Mouse (Mus musculus): Measurements from ENCODE around the gene Cul1.
"Not testable (repeated sequence)": the region's sequence is repeated elsewhere in the genome, so short reads cannot be mapped to it uniquely, and the experiment has no call there.

Gene Cul1

DNA sequence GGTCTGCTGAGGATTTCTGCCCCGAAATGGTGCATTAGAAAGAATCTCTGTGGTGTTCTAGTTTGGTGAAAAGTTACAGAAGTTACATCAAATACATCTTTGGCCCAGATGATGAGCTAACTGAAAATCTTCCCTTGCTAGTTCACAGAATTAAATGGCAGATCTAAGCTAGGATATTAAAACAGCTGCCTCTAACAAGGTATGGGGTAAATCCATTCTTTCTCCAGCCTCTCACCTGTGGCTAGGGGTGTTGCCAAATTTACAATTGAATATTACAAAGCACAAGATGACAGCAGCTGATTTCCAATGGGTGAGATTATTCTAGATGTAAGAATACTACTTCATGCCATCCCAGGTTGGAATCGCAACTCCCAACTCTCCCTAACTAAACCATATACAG lies at the start of gene Cul1:
Cul1 (plus strand) TSS at position 301 of the 400 bp plus-strand sequence.
- DNase-seq = no peak

DNA sequence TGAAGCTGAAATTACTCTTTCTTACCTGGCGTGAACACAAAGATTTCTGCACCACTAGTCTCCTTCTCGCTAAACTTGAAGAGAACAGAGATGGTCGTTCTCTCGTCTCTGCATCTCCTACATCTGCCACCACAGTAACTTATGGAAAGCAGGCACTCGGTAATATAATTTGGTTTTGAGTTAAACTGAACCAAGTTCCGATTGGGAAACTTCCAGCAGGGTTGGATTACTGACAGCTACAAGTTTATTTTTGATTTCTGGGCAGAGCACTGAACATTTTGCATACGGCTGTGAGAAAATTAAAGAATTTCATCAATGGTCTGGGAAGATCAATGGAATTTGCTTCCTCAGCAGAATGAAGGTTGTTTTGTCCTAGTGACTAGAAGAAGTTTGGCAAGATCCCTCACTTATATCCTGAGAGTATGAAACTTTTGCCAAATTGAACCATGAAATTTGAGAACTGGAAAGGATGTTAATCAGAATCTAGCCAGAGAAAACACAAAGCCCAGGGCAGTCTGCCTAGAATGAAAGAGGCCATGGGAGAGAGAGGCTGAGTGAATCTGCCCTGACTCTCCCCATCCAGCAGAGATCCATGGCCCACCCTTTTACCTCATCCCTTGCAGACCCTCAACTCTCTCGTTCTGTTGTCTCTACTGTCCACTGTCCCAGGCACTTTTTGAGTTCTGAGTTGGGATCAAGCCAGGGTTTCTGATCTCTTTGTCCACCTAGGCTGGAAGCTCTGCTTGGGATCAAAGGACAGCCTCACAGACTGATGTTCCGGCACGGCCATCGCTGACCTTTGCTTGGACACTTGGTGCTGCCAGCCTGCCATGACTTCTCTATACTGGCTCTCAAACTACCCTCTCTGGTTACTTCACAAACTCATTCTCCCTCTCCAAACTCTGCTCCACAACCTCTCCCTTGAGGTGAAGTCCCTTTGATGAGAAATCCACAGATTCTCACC lies 48.5 kb upstream of the Cul1 start:
- DNase-seq = no peak

DNA sequence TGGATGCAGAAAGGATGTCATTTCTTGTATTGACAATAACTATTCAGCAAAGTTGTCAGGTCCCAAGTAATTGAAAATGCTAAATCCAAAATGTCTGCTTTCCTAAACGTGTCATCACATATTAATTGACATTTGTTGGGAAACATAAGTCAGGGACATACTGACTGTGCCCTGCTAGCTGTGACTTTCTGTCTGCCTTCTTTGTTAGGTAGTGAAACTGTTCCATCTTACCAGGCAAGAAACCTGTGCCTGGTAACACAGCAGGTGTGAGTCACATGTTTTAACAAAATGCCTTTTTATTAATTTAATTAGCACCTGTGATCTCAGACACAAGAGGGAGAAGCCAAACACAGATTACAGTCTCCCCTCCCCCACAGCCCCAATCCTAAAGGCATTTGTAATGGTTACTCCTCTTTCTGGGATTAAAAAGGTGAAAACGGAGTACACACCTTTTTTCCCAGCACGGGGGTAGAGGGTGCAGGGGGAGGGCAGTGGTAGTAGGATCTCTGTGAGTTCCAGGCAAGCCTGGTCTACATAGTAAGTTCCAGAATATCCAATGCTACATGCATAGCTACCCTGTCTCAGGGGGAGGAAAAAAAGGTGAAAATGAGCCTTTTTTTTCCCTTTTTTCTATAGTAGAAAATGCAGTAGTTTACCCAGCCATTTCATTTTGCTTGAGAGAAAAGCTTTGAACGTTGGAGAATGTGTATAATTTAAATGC lies 40.2 kb upstream of the Cul1 start:
- DNase-seq = no peak

DNA sequence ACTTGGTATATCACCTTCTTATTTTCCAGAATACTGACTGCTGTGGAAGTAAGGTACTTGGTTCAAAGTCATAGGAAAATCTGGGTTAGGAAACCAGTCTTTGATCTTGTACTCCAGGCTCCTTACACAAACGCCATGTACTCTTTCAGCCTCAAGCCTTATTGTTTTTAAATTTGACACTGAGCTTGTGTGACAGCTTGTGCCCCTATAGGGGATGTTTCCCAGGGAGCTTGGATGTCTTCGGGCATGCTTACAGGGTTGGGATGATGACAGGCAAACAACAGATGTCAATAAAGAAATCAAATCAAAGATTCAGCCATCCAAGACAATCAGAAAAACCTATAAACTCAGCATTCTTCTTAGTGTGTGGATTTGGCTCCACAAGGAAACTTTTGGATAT lies 39.5 kb upstream of the Cul1 start:
- DNase-seq = no peak

DNA sequence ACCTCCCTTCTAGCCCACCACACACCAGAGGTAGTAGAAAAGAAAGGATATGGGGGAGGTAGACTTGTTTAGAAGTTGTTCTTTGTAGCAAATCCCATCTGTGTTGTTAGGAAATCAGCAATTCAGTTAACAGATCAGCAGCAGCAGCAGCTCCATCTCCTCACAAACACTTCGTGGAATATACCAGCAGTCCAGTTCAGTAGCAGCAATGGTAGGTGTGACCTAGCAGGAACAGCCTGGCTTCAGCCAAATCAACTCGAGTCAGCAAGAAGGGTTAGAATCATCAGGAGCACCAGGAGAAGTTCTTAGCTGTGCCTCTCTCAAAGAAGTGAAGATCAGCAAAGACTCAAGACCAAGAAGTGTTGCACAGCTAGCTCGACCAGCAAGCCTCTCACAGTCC lies 34.5 kb upstream of the Cul1 start:
- no peak for DNase-seq

DNA sequence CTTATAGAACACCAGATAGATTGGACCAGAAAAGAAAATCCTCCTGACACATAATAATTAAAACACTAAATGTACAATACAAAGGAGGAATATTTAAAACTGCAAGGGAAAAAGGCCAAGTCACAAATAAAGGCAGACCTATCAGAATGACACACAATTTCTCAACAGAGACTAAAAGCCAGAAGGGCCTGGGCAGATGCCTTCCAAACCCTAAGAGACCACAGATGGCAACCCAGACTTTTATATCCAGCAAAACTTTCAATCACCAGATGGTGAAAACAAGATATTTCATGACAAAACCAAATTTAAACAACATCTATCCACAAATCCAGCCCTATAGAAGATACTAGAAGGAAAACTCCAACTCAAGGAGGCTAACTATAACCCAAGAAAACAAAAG lies 33.0 kb upstream of the Cul1 start:
- no peak for DNase-seq

DNA sequence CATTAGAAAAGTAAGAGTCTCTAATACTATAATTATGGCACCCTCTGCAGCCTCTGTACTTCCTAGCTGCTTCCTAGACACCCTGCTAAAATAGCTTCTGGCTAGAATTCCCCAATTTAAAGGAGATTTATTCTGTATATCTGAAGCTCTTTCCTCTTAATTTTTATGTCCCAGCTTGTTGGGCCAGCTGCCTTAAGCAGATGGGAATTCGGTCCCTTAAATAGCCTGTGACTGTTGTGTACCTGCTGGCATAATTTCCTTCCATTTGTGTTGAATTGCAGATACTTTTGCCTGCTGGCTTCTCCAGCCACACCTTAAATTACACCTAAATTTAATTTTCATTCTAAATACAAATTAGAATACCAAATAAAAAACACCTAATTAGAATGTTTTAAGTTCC lies 32.0 kb upstream of the Cul1 start:
- DNase-seq = no peak

DNA sequence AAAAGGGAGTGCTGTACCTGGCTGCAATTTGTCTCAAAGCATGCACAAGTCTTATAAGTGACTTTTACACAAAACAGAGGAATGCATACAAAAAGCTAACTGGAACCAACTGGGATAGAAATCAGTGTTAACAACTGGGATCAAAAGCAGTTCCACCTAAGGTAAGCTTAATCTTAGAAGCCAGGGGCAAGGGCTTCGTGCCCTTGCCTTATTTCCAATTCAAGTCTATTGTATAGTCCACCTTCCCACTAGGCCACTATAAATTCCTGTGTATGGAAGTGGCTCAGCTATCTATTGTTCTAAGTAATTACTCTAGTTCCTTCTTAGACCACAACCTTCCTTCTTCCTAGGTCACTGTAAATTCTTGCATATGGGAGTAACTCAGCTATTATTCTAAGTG lies 27.1 kb upstream of the Cul1 start:
- no peak for DNase-seq

DNA sequence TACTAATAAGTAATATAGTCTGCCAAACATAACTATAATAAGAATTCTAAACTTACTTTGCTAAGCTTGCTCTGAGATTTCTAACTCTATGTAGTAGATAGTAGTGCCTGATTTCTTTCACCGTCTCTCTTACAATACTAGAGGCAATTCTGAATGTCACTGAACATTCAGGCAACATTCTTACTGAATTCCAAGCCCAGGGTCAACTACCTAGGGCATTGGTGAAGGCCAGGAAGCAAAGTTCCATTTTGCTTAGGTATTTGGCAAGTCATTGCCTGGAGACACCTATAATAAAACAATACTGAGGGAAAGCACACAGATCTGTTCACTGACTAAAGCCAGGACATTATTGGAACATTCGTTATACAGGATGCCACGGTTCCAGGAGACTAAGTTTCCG lies 26.6 kb upstream of the Cul1 start:
- not testable (repeated sequence) for DNase-seq

DNA sequence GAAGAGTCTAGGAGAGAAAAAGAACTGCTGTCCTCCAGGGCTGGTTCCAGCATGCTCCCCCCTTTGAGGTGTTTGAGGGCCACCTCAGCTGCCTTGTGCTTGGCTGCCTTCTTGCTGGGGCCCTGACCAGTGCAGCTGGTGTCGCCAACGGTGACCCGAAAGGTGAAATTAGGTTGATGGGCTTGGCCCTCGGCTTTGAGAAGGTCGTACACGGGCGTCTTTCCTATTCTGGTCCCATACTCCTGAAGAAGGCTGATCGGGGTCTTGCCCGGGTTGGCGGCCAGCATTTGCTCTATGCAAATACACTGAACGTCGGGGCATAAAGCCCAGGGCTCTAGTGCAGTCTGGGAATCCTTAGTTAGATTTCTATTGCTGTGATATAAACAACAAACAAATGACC lies 20.4 kb upstream of the Cul1 start:
- DNase-seq = not testable (repeated sequence)

DNA sequence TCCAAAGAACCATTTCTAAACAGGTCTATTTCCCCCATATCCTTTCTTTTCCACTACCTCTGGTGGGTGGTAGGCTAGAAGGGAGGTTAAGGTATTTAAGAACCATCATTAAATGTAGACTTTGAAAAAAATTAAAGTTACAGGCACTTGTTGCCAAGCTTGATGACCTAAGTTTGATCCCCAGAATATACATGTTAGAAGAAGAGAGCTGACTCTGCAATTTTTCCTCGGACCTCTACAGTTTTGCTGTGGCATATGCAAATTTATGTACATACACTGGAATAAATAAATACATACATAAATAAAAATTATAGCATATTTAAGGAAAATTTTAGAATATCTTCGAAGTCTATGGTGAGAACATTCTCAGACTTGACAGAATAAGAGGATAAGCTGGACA lies 13.1 kb upstream of the Cul1 start:
- no peak for DNase-seq

DNA sequence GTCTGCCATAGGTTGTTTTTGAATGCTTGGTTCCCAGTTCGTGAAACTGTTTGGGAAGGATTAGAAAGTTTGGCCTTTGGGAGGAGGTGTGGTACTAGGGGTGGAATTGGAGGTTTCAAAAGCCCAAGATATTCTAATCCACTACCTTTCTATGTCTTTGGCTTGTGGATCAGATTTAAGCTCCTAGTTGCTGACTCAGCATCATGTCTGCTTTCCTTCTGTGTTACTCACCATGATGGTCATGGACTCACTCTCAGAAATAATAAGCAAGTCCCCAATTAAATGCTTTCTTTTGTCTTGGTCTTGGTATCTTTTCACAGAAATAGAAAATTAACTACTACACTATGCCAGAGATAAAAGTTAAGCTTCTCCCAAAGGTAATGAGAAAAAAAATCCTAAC lies 5.5 kb upstream of the Cul1 start:
- no peak for DNase-seq

DNA sequence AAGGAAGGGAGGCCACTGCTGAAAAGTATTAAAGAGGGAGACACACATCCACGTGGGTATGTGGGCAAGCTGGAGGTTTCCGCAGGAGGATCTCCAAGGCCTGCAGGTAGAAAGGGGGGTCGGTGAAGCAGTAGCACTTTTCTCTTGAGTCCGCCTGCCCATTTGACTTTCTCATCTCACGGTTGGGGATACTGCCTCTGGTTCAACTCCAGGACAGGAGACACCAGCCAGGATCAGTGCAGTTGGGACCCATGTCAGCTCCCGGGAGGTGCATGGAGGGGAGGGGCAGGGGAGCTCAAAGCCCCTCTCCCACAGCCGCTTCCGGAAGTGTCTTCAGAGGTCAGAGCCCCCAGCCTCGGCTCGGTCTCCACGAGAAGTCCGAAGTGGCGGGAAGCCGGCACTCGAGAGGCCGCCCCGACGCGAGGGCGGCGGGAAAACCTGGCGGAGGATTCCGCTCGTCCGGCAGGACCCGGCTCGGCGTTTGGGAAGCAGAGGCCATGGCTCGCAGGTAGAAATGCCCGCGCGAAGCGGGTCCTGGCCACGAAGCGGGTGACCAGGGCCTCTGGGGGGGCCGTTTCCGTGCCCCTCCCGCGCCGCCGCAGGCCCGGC lies 428 bp downstream of the Cul1 start:
- DNase-seq = peak; percentile 53 to 59

DNA sequence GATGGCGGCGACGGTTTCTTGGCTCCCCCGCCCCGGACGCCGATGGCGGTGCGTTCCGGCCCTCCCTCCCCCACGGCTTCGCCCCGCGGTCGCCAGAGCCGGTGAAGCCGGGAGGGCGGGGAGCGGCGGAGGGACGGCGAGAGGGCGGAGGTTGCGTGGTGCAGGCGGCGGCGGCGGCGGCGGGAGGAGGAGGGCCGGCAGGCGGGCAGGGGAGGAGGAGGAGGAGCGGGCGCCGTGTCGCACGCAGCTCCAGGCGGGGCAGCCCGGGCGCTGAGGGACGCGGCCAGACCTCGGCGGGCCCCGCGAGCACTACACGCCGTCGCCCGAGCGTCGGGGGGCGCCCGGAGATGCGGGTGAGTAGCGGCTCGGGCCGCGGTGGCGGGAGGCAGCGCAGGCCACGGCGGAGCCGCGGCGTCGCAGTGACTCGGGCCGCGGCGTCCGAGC lies 955 bp downstream of the Cul1 start:
- DNase-seq = peak; percentile 65 to 77

DNA sequence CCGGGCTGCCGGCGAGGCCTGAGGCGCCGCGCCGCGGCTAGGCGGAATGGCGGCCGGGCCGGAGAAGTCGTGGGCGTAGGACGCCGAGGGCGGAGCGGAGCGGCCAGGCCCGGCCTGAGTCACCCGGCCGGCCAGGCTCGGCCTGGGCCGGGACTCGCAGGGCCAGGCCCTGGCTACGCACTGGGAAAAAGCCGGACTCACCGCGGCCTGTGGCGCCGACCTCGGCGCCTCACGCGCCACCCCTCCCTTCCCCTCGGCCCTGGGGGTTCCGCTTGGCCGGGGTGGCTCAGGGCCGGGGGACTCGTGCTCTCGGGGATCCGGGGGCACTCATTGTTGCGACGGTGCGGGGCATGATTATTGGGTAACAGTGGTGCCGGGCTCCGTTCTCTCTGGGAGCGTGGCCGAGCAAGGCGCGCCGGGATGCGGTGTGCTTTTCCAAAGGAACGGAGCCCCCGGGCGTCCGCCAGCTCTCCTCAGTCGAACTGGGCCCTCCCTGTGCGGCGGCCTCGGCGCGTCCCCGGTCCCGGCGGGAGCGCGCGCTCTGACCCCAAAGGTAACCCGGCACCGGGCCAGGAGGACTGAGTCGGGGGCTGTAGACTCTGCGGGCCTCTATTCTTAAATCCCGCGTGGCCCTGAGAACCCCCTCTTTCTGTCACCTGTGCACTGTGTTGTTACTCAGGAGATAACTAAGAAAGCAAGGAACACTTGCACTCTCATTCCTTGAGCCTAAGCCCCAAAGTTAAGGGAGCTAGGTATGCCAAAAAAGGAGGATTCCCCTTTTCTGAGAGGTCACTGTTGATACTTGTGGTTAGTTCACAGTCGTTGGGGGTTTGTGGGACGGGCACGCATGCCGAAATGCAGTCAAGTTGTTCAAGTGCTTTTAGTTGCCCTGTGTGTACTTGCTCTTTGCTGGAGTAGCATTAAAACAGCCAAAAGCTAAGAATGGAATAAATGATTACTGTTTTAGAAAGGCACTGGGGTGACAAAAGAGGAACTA lies 1.7 kb downstream of the Cul1 start:
- DNase-seq = peak; percentile 69 to 71

DNA sequence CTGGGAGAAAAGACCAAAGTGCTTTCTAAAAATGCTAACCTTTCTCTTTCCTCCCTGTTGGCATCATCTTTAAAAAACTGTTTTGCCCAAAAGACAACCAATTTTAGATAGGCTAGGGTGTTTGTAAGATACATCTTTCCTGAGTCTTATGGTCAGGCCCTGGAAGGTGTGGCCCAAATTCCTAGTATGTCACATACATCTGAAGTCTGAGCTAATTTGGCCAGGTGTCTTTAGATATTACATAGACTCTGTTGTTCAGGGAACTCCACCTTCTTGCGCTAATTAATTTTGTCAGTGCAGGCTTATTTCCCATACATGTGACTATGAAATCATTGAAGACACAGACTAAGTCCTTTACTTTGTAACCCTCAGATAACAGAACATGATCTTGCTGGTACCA lies 2.6 kb downstream of the Cul1 start:
- no peak for DNase-seq

DNA sequence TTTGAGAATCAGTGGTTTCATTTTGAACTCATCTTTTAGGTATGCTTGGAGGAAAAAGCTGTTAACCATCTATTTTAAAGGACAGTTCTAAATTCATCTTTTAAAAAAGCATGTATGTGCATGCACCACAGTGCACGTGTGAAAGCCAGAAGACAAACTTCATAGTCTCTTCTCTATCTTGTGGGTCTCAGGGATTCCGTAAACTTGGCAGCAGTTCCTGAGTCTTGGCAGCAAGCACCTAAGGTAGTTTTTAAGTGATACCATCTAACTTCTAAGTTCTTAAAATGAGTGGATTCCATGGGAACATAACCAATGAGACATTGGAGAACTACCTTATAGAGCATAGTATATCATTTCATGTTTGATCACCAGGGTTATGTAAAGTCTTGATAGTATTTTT lies 3.7 kb downstream of the Cul1 start:
- no peak for DNase-seq

DNA sequence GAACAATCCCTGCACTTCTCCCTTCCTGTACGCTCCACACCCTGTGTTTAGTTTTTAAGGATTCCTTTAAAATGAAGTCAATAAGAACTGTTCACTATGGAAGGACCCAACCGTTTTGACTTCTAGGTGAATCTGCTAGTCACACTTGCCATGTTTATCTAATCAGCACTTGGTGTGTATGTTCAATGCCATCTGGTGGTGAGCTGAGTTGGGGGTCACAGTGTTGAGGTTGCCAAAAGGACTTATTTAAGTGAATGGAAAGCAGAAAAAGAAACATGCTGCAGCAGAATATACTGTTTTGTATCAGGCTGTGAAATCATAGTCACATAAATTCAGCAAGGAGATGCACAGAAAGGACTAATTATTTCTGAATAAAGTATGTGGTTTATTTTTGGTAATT lies 12.2 kb downstream of the Cul1 start:
- peak; percentile 29 to 41 for DNase-seq

DNA sequence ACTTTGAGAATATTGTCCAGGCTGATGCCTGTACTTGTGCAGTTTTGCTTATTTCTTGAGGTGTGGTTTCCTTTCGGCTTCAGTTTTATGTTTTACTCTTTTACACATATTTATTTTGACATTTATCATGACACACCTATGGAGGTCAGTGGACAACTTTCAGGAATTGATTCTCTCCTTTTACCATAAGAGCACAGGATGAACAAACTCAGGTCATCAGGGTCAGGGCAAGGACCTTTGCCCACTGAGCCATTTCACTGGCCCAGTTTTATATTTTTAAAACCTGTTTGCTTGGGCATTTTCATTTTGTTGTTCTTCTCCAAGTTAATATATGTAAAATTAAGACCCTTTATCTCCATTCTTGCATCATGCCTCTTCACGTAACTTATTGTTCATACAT lies 13.3 kb downstream of the Cul1 start:
- no peak for DNase-seq

DNA sequence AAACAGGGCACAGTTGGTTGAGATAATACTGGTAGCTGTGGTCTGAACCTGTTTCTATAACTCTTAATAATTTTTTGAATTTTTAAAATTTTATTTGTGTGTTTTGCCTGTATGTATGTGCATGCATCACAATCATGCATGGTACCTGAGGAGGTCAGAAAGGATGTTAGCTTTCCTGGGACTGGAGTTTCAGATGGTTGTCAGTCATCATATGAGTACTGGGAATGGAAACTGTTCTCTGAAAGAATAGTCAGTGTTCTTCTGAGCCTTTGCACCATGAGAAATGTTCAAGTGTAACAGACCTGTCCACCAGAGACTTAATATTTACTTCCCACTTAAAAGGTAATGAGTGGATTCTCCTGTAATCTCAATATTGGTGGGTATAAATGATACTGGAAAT lies 13.9 kb downstream of the Cul1 start:
- DNase-seq = no peak

DNA sequence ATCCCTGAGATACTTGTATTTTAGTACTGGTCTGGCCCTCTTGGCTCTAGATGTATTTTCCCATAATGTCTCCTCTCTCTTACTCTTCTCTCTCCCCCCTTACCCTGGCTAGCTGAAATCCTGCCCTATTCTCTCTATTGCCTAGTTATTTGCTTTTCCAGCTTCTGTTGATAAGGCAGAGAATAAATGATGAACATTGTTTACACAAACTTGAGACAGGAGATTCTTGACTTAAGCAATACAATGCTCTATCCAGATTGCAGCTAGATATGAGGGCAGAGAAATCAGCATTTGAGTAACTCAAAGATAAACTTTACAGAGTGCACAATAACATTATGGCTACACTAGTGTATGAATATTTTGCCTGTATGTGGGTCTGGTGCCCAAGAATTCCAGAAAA lies 16.6 kb downstream of the Cul1 start:
- no peak for DNase-seq

DNA sequence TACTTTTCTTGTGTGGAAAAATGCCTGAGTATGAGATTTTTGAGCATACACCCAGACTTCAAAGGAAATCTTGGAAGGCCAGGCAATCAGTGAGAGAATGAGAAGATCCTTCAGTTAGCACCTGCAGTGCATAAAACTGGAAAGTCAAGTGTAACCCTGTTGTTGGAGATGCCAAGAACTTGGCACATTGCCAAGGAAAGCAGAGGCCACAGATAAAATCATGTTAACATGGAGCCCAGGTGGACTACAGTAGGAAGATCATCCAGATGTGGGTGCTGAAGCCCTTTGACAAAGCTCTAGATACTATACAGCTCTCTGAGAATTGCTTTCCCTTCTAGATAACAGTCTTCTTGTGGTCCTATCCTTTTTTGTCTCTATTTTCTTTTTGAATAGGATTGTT lies 19.2 kb downstream of the Cul1 start:
- no peak for DNase-seq
